Mouse (Mus musculus): ENCODE results near the gene Larp4b.

Larp4b gene

DNA sequence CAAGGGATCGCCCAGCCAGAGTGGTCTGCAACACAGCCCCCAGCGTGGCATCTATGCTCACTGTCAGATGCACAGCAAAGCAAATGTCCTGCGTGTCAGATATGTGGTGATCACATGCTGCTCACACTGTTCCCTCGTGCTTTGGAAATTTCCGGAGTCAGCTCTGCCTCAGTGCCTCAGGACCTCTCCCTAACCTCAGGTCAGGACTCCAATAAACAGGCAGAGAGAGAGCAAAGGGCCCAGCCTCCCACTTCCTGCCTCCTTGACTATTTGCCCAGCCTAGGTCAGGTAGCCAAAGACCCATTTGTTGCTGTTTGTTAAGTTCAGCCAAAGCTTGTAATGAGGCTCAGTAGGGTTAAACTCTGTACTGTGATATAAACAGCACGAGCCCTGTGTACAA is 87.4 kb downstream of the Larp4b start:
- no peak for DNase-seq

DNA sequence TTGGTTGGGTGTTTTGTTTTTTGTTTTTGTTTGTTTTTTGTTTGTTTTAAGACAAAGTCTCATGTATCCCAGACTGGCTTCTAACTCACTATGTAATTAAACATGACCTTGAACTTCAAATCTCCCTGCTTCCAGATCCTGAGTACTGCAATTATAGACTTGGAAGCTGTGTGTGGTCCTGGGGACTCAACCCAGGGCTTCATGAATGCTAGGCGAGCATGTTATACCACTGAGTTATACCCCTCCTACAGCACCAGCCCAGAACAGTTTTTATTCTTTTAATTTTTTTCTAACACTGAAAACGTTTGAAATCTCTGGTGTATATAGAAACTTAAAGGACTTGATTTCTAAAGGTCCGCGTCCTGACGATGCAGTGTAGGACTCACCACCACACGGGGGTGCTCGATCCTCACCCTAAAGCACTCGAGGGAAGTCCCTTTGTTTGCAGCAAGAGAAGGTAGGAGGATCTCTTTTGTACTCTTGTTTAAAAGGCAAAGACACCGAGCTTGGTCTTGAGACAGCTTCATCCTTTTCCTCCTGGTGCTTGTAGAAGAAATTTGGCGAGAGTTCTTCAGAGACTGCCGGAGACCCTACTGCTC is 88.1 kb downstream of the Larp4b start:
- peak; percentile 28 to 47 for DNase-seq

DNA sequence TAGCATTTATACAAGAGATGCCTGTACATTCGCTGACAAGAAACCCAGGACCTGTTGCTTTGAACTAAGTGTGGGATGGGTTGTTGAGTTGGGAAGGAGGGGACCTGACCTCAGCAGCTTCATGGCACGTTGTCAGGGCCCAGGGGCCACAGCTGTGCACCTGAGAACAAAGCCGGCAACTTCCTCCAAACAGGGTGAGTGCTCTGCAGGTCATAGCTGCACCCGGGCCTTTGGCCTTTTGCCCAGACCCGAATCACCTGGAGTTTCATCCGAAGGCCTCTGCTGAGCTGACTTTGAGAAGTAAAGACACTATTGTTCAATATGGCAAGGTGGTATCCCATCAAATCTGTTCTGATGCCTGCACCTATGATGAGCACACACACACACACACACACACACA is 90.6 kb downstream of the Larp4b start:
- DNase-seq, result no peak

DNA sequence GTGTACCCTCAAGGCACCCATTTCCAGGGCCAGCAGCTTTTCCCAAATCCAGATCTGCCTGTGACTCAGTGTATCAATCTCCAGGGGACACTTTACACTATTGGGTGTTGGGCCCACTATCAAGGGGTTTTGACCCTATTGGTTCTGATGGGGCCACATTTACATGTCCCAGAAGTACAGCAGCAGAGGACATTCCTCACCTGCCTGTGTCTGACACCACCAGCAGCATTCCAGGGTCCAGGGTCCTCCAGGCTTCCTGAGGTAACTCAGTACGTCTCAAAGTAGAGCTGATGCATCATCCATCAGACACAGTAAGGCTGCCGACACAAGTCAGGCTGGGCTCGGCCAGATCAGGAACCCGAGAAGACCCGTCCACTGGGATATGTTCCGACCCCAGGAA is 91.0 kb downstream of the Larp4b start:
- no peak for DNase-seq

DNA sequence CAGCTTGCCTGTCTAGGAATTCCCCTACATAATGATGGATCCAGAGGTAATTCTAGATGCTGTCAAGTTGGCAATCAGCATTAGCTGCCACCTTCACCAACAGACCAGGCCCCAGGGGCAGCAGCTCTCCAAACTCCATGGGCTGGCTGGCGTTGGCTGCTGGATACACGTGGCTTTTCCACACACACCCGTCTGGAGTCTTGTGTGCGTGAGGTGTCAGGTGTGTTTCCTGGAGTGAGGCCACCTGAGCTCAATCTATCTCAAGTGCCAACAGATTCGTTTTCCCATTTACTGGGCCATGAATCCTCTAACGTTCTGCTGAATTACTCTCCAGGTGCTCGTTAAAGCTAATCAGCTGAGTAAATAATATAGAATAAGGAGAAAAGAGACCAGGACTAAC is 93.5 kb downstream of the Larp4b start:
- no peak for DNase-seq

DNA sequence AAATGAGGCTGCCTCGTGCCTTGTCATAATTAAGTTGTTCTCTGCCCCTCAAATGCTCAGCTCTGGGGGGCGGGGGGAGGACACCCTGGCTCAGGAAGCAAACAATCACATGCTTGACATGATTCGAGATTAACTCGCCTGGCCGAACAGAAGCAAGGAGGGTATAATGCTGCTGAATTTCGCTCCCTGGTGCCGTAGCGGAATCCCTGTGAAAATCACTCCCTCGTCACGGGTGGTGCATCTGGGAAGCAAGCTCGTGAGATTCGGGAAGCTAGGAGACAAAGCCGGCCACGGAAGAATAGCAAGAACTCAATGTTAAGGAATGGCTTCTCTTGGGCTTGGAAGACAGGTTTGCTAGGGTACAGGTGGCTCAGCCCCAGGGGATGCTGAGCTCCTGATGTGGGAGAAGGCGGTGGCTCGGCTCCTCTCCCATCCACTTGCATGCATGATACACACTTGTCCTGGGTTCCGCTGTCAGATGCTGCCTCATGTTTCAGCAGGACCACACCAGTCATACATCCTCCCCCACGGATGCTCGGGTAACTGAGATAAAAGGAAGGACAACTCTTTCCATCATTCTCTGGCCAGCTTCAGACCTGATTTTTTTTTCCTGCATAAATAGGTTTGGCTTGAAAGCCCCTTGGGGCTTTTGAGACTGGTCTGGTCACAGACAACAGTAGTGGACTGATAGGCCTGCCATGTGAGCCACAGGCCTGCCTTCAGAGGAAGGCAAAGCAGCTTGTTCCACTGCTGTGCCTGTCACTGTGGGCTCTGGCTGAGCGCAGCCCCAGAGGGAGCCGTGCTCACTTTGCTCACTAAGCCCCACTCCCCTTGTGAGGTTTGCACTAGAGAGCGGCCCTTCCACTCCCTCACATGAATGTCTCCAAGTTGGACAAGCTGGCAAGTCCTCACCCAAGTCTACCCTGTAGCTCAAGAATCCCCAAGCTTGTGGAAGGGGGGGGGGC is 94.2 kb downstream of the Larp4b start:
- DNase-seq, result no peak

DNA sequence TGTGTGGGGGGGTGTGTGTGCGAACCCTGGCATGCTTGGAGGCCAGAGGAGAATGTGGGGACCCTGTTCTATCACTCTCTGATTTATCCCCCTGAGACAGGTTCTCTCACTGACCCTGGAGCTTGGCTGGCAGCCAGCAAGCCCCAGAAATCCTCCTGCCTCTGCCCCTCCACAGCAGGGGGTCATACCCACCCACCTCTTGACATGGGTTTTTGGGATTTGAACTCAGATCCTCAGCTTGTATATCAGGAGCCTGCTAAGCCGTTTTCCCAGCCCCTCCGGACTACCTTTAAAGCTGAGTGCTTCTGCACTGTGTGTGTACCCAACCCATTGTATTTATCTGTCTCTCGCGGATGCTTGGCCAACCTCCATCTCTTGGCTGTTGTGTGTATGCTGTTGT is 95.8 kb downstream of the Larp4b start:
- DNase-seq, result no peak

DNA sequence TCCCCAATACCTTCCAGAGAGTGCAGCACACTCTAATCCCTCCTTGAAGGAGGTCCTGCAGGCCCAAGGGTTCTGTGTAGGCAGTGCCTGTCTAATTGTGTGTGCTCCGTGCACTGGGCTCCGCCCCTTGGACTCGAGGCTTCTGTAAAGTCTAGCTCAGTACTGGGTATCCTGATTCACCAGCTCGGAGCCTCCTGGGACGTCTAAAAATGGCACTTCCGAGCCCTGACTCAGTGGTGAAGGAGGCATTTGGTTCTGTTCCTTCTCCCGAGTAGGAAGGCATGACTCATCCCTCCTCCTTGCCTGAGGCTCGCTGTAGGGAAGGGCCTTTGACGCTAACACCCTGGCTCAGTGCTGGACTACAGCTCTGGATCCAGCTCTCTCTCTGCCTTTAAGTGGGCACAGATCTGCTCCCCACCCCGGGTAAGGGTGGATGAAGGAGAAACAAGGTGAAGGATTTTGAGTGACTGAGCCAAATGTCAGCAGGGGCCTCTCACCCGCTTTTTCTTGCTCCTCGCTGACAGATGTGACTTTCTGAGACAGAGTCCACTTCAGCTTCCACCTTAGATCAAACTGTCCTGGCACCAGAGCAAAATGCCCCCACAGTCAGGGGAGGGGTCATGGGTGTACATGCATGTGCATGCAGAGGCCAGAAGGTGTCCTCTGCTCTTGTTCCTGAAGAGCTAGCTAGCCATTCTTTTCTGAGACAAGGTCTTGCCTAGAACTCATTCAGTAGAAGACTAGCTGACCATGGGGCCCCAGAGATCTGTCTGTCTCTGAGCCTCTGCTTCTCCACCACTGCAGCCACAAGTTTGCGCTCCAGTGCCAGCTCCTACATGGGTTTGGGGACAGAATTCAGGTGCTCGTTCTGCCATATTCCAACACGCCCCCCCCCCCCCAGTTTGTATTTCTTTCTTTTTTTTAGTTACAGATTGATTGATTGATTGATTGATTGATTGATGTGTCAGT is 97.8 kb downstream of the Larp4b start:
- no peak for DNase-seq

DNA sequence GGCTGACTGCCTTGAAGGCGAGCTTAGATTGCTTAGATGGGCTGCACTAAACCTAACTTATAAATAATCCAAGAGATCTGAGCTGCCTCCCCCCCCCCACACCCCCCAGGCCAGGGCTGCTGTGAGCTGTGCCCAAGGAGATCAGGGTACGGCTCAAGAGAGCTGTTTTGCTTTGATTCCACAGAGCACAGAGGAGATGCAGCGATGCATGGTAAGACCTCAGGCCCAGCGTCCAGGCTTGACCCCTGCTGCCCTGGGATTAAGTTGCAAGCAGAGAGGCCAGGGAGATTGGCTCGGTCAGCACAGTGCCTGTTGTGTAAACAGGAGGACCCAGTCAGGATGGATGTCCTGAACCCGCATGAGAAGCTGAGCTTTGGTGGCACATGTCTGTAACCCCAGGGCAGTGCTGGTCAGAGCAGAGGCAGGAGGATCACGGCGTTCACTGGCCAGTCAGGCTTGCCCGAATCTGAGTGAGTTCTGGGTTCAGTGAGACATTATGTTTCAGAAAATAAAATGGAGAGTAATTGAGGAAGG is 99.2 kb downstream of the Larp4b start:
- no peak for DNase-seq

DNA sequence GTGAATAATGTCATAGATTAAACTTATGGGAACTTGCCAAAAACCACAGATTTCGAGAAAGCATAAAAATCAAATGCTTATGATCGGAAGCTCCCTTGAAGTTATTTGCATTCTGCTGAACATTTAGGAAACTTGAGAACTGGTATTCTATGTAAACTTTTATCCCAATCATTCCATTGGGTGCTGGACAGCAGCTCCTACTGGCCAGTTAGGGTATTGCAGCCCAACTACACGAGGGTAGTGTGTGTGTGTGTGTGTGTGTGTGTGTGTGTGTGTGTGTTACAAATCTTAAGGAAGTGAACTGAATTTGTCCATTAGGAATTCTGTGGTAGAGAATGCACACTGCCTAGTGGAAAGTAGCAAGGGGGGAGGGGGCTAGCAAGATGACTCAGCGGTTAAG is 101.0 kb downstream of the Larp4b start:
- no peak for DNase-seq

DNA sequence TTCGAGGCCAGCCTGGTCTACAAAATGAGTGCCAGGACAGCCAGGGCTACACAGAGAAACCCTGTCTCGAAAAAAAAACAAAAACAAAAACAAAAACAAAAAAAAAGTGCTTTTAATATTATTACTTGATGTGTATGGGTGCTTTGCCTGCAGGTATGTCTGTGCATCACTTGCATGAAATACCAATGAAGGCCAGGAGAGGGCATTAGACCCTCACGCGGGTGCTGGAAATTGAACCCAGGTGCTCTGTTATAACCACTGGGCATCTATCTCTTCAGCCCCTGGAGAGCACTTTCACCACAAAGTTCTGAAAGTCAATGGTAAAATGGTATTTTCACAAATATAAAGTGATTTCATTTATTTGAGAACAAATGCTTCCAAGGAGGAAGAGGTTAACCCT is 101.9 kb downstream of the Larp4b start:
- no peak for DNase-seq

DNA sequence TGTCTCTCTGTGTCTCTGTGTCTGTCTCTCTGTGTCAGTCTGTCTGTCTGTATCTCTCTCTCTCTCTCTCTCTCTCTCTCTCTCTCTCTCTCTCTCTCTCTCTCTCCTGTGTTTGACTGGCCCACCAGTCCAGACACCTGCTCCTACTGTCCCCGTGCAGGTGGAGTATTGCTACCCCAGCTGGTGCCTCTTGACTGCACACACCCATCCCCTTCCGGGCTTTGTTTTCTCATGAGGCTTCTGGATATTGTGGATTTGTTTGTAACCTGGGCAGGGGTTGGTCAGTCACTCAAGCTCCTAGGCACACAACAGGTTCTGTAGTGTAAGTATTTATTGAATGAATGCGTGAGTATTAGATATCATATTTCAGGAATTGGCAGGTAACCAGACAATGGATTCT is 104.4 kb downstream of the Larp4b start:
- no peak for DNase-seq

DNA sequence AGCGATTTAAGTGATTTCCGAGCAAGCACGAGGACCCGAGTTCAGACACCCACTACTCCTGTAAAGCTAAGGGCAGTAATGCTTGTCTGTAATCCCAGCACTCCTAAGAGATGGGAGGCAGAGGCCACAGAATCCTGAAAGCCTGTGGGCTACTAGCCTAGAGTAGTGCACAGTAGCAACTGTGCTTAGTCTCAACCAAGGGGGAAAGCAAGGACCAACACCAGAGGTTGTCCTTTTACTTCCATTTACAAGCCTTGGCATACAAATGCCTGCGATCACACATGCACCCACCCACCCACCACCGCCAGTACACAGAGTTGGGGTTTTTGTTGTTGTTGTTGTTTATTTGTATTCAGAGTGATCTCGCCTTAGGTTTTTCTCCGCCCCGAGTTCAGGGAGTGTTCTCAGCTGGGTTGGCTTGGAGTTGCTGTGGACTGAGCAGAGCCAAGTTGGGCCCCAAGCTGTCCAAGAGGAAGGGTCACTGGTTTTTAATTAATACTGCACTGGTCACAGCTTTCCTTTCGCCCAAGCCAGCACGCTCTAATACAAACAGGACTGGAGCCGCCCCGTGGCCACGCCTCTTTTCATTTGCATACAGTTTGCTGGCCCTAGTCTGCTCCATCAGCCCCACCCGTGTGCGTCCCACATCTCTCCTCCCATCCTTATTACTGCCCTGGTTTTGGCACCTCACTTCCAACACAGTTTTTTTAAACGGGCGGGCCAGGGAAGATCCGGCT is 105.2 kb downstream of the Larp4b start:
- DNase-seq, result no peak

DNA sequence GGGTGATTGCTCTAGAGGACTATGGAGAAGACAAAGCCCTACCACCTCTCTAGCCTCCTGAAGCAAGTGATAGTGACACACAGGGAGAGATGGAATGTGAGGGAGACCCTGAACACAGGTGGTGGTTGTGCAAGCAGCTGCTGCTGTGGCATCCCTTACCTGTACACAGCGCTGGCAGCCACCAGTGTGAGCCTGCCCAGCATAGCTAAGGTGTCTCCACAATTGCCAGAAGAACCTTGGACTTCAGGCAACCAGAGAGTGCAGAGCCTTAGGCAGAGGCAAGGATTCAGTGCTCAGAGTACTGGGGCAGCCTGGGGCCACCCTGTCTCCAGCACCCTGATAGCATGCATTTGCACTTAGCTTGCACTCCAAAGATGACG is 105.8 kb downstream of the Larp4b start:
- DNase-seq, result no peak

DNA sequence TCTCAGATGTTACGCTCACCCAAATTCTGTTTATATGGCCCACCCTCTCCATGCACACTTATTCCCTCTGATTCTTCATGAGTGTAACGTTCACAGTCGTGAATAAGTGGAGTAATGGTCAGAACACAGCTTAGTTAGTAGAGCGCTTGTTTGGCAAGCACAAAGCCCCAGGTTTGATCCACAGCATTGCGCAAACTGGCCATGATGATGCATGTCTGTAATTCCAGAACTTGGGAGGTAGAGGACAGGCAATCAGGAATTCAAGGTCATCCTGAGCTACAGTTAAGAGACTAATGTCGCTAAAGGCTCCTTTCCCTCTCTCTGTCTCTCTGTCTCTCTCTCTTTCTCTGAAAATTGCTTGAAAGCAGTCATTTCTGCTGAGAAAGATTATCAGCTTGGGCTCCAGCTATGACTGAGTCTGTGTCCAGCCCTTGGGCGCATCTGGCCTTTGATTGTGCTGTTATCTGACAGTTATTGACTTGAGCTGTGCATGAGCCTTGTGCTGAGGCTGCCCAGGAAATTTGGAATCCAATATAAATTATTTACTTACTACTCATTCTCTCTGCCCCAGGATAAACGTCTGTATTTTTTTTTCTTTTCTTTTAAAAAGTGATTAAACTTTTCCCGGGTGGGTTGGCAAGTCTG is 129.2 kb downstream of the Larp4b start:
- DNase-seq, result no peak

All from thymus, adult 18-20 months (tissue).